Mouse (Mus musculus) forebrain, embryonic 12.5 days (tissue): ENCODE data around the gene Bnc2. TPM values are rescaled to one million over a fixed set of nuclear protein-coding genes. Genes with fewer than 3 reads are reported as not detected.

Source experiments
- ATAC-seq: fragments of 200-750 bp; cut with Nextera tagmentation; 2 replicates; pipeline ENCODE4 v1.8.0; 2017; ENCODE audit warnings: moderate TSS enrichment; ENCODE audit not compliant: low FRiP score
- H3K27ac ChIP-seq: fragments of 300-500 bp; sonication (generic); 2 replicates; pipeline ENCODE4 v1.5.1; 2016; ENCODE audit warnings: mild to moderate bottlenecking
- H3K27me3 ChIP-seq: fragments of 300-500 bp; sonication (generic); 2 replicates; pipeline ENCODE4 v1.6.1; 2016; ENCODE audit warnings: mild to moderate bottlenecking
- H3K36me3 ChIP-seq: fragments of 300-500 bp; sonication (generic); replicated peaks from 2 replicates; pipeline ENCODE4 v1.6.1; 2016; ENCODE audit warnings: mild to moderate bottlenecking
- H3K4me1 ChIP-seq: fragments of 300-500 bp; sonication (generic); 2 replicates; pipeline ENCODE4 v1.6.1; 2016
- H3K4me2 ChIP-seq: fragments of 300-500 bp; sonication (generic); 2 replicates; pipeline ENCODE4 v1.6.1; 2016; ENCODE audit warnings: mild to moderate bottlenecking, moderate library complexity
- H3K4me3 ChIP-seq: fragments of 300-500 bp; sonication (generic); replicated peaks from 2 replicates; pipeline ENCODE4 v1.5.1; 2016; ENCODE audit warnings: mild to moderate bottlenecking
- H3K9ac ChIP-seq: fragments of 300-500 bp; sonication (generic); 2 replicates; pipeline ENCODE4 v1.6.1; 2016; ENCODE audit warnings: mild to moderate bottlenecking
- H3K9me3 ChIP-seq: fragments of 300-500 bp; sonication (generic); 2 replicates; pipeline ENCODE4 v1.6.1; 2016
- WGBS: fragments of 180-500 bp; shearing (Covaris S2); methylation state at CpG from one replicate; pipeline ENCODE4 v1.1.7; 2016; 5-methylcytosine and 5-hydroxymethylcytosine counted together
- polyA plus RNA-seq: library from polyadenylated mRNA; unstranded; fragments of >200 nt; fragmentation: Nextera tagmentation; extraction: Ambion mirVana; gene quantifications from 2 replicates; pipeline ENCODE4 v1.2.1, GENCODE M21; 2016

The Bnc2 gene
- polyA plus RNA-seq, 1 experiment from 2014 or later, result 7.2 TPM

GRCm38 (mm10) chr4:84623312-84623711, 51.8 kb downstream of the Bnc2 start:
- 72% methylated on average over 5 of the region's 5 CpGs for WGBS
- no peaks in the 10 kb centered on the region for H3K9me3 ChIP-seq
- no peaks in the 10 kb centered on the region for H3K36me3 ChIP-seq
- no peak overlapping the region for H3K4me3 ChIP-seq
- no peak overlapping the region for H3K27ac ChIP-seq
- ATAC-seq, result no peak
- H3K4me1 ChIP-seq, result no peaks in the 10 kb centered on the region
- no peak overlapping the region for H3K4me2 ChIP-seq
- H3K27me3 ChIP-seq, result 0 out of 2 replicates have a peak, but pooled peaks cover 4% of the 10 kb centered on the region
- no peak overlapping the region for H3K9ac ChIP-seq

- Histone ChIP-seq H3K9me3 (no peaks in the 10 kb centered on the region), H3K27ac (no peak overlapping the region), H3K9ac (no peak overlapping the region), H3K4me3 (no peak overlapping the region), H3K4me1 (no peaks in the 10 kb centered on the region), H3K27me3 (0 out of 2 replicates have a peak, but pooled peaks cover 4% of the 10 kb centered on the region), H3K4me2 (no peak overlapping the region), H3K36me3 (no peaks in the 10 kb centered on the region)
- 90% methylated on average over 3 of the region's 3 CpGs for WGBS
- no peak for ATAC-seq
These were observed 53.3 kb downstream of the Bnc2 start for GRCm38 (mm10) chr4:84621785-84622184.

GRCm38 (mm10) chr4:84609861-84610260, 65.2 kb downstream of the Bnc2 start:
- Histone ChIP-seq H3K36me3 (no peaks in the 10 kb centered on the region), H3K27me3 (no peaks in the 10 kb centered on the region), H3K27ac (no peak overlapping the region), H3K4me2 (no peak overlapping the region), H3K9ac (no peak overlapping the region), H3K4me3 (no peak overlapping the region), H3K4me1 (no peaks in the 10 kb centered on the region), H3K9me3 (no peaks in the 10 kb centered on the region)
- no peak for ATAC-seq
- 81% methylated on average over 4 of the region's 4 CpGs for WGBS

- H3K4me2 ChIP-seq, result no peak overlapping the region
These were observed 70.6 kb downstream of the Bnc2 start for GRCm38 (mm10) chr4:84604461-84604860.

GRCm38 (mm10) chr4:84580260-84580952, 94.7 kb downstream of the Bnc2 start:
- Histone ChIP-seq H3K27ac (no peak overlapping the region), H3K9me3 (no peaks in the 10 kb centered on the region), H3K36me3 (no peaks in the 10 kb centered on the region), H3K4me2 (no peak overlapping the region), H3K4me3 (no peak overlapping the region), H3K4me1 (no peaks in the 10 kb centered on the region), H3K27me3 (no peaks in the 10 kb centered on the region), H3K9ac (no peak overlapping the region)
- WGBS, result 71% methylated on average over 6 of the region's 6 CpGs
- no peak for ATAC-seq

More at GRCm38 (mm10) chr4:84604461-84604860, 70.6 kb downstream of the Bnc2 start:
- Histone ChIP-seq H3K27me3 (no peaks in the 10 kb centered on the region), H3K4me3 (no peak overlapping the region), H3K27ac (no peak overlapping the region), H3K36me3 (no peaks in the 10 kb centered on the region), H3K4me1 (no peaks in the 10 kb centered on the region), H3K9ac (no peak overlapping the region), H3K9me3 (no peaks in the 10 kb centered on the region)
- no peak for ATAC-seq
- WGBS, result 71% methylated on average over 1 of the region's 1 CpGs

DNA sequence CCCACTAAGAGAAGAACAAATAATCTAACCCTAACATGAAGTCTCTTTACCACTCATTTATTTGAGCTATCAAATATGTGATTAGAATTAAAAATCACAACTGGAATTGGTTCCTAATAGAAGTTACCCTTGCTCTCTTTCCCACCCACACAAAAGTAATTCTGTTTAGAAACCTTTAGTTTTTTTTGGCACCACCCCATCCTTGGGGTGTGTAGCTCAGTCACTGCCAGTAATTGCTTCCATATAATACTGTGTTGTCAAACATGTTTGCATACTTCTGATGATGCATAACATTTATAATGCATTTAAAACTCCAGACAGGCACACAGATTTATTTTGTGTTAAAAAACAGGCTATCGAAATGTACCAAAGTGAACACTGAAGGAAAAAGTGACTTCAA, 96.8 kb downstream of the Bnc2 start:
- ATAC-seq, result no peak

GRCm38 (mm10) chr4:84566123-84566522, 109.0 kb downstream of the Bnc2 start:
- Histone ChIP-seq H3K4me3 (no peak overlapping the region), H3K36me3 (no peaks in the 10 kb centered on the region), H3K9me3 (no peaks in the 10 kb centered on the region), H3K27me3 (no peaks in the 10 kb centered on the region), H3K4me1 (no peaks in the 10 kb centered on the region), H3K27ac (no peak overlapping the region), H3K9ac (no peak overlapping the region), H3K4me2 (no peak overlapping the region)
- 58% methylated on average over 8 of the region's 8 CpGs for WGBS
- ATAC-seq, result no peak

More for the DNA sequence above, 96.8 kb downstream of the Bnc2 start:
- no peak overlapping the region for H3K4me2 ChIP-seq
- no peaks in the 10 kb centered on the region for H3K36me3 ChIP-seq
- H3K9me3 ChIP-seq, result no peaks in the 10 kb centered on the region
- no peak overlapping the region for H3K4me3 ChIP-seq
- WGBS, result 97% methylated on average over 1 of the region's 1 CpGs
- no peak overlapping the region for H3K27ac ChIP-seq
- H3K9ac ChIP-seq, result no peak overlapping the region
- no peaks in the 10 kb centered on the region for H3K4me1 ChIP-seq
- H3K27me3 ChIP-seq, result no peaks in the 10 kb centered on the region

DNA sequence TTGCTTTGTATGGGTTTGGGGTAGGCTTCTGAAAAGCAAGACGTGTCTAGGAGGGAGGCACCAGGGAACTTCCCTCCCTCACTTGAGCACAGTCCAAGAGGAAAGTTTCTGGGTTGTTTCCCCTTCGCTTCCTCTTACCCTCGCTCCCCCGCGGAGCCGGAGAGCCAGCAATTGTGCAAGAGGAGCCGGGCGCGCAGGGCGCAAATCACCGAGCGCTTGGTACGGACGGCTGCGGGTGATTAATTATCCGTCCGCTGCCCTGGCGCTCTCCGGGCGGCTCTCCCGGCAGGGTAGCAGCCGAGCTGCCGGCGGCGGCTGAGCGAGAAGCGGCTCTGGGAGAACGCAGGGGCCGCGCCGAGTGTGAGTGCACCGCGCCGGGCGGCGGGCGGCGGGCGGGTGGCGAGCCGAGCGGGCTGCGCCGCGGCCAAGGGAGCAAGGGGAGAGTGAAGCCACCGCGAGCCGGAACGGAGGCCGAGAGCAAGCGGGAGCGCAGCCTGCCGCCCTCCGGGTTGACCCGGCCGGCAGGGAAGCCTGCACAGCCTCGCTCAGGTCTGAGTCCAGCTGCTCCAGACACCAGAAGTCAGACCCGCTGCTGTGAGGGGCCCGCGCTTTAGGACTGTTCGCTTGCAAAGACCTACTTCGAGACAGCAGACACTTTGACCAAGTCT, 129.7 kb downstream of the Bnc2 start:
- peaks cover 15% of the 10 kb centered on the region for H3K4me1 ChIP-seq
- H3K9ac ChIP-seq, result peak overlapping the region; percentile 71
- no peaks in the 10 kb centered on the region for H3K9me3 ChIP-seq
- H3K4me3 ChIP-seq, result peak overlapping the region; percentile 61
- WGBS, result under 1% methylated on average over 62 of the region's 62 CpGs
- peak; percentile 88 for ATAC-seq
- peaks cover 33% of the 10 kb centered on the region for H3K27me3 ChIP-seq
- peak overlapping the region; percentile 46; the same call in 1 of the 2 replicates for H3K27ac ChIP-seq
- no peaks in the 10 kb centered on the region for H3K36me3 ChIP-seq
- H3K4me2 ChIP-seq, result peak overlapping the region; percentile 93

DNA sequence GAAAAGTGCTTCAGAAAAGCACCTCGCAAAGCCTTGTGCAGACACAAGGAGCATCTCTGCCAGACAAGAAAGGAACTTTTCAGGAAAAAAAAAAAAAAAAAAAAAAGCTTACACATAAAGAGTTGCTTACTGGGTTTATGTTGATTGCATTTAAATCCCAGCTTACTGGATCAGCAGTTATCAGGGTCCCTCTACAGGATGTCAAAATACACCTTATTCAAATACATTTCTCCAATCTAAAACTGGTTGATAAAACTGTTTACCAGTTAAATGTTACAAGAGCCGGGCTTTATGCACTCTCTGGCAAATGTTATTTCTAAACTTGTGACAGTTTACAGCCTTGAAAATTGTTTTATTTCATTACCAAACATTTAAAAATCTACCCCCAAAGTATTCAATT, 130.4 kb downstream of the Bnc2 start:
- peaks cover 30% of the 10 kb centered on the region for H3K27me3 ChIP-seq
- H3K9ac ChIP-seq, result no peak overlapping the region
- H3K36me3 ChIP-seq, result no peaks in the 10 kb centered on the region
- no peaks in the 10 kb centered on the region for H3K9me3 ChIP-seq
- peaks cover 15% of the 10 kb centered on the region for H3K4me1 ChIP-seq
- ATAC-seq, result no peak
- no peak overlapping the region for H3K27ac ChIP-seq
- no peak overlapping the region for H3K4me3 ChIP-seq
- 33% methylated on average over 2 of the region's 2 CpGs for WGBS
- H3K4me2 ChIP-seq, result peak overlapping the region; percentile 93; the same call in 1 of the 2 replicates

GRCm38 (mm10) chr4:84540531-84540930, 134.5 kb downstream of the Bnc2 start:
- H3K9ac ChIP-seq, result no peak overlapping the region
- H3K9me3 ChIP-seq, result no peaks in the 10 kb centered on the region
- H3K27ac ChIP-seq, result no peak overlapping the region
- H3K4me2 ChIP-seq, result no peak overlapping the region
- no peaks in the 10 kb centered on the region for H3K4me1 ChIP-seq
- H3K36me3 ChIP-seq, result no peaks in the 10 kb centered on the region
- H3K4me3 ChIP-seq, result no peak overlapping the region
- 77% methylated on average over 6 of the region's 6 CpGs for WGBS
- H3K27me3 ChIP-seq, result peaks cover 15% of the 10 kb centered on the region
- ATAC-seq, result no peak

DNA sequence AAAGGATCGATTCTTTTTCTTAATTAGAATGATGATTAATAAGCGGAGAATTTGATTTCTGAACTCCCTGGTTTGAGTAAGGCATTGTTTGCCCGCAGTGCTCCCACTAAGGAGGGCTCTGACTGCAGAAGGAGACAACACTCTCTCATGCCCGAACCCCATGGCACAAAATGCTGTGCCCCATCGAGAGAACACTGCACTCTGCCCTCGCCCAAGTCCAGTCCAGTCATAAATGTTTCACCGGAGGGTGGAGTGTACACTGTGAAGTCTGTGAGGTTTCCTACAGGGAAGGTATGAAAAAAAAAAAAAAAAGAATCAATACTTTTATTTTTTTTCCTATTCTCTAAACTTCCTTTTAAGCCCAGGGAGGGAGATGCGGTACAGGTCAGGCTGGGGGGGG, 135.7 kb downstream of the Bnc2 start:
- peaks cover 15% of the 10 kb centered on the region for H3K27me3 ChIP-seq
- H3K9me3 ChIP-seq, result no peaks in the 10 kb centered on the region
- no peak overlapping the region for H3K27ac ChIP-seq
- H3K4me3 ChIP-seq, result no peak overlapping the region
- WGBS, result 84% methylated on average over 8 of the region's 8 CpGs
- H3K36me3 ChIP-seq, result no peaks in the 10 kb centered on the region
- no peaks in the 10 kb centered on the region for H3K4me1 ChIP-seq
- H3K4me2 ChIP-seq, result no peak overlapping the region
- ATAC-seq, result no peak
- no peak overlapping the region for H3K9ac ChIP-seq

GRCm38 (mm10) chr4:84528886-84529789, 145.9 kb downstream of the Bnc2 start:
- 51% methylated on average over 11 of the region's 11 CpGs for WGBS
- ATAC-seq, result peak; percentile 91
- Histone ChIP-seq H3K4me2 (no peak overlapping the region), H3K27me3 (no peaks in the 10 kb centered on the region; the same call in 1 of the 2 replicates), H3K4me3 (no peak overlapping the region), H3K4me1 (peaks cover 30% of the 10 kb centered on the region), H3K36me3 (no peaks in the 10 kb centered on the region), H3K9me3 (no peaks in the 10 kb centered on the region), H3K27ac (0 out of 2 replicates have a peak overlapping the region, but pooled peaks have one; percentile 19), H3K9ac (no peak overlapping the region)
